Mouse (Mus musculus): ENCODE results near the gene Elmod3. TPM values are rescaled to one million over a fixed set of nuclear protein-coding genes. Genes with fewer than 3 reads are reported as not detected.

Gene Elmod3
- polyA plus RNA-seq (2014; fragmentation: Illumina TruSeq; extraction: RNeasy Lipid Tissue Mini Kit (QIAGEN cat#74804); ENCODE audit: low read depth, low replicate concordance), result 8.0 TPM

GRCm38 (mm10) chr6:72597956-72598753 lies at the start of gene Elmod3, which contains the start of gene Retsat:
Gene Elmod3 (minus strand): TSS chr6:72598413.
Gene Retsat (plus strand): TSS chr6:72598475.

GRCm38 (mm10) chr6:72616643-72617288 lies 18.6 kb upstream of the Elmod3 start, which contains the start of gene Tgoln1:
Gene Tgoln1 (minus strand): TSS chr6:72617000.

GRCm38 (mm10) chr6:72544283-72544987 lies 53.8 kb downstream of the Elmod3 start, which contains the start of gene Capg:
Gene Capg (plus strand): TSS chr6:72544391.

GRCm38 (mm10) chr6:72521607-72522006 lies 76.6 kb downstream of the Elmod3 start, which contains the start of gene Sh2d6:
Gene Sh2d6 (minus strand): TSS chr6:72521707.

Other genes with a start within 250 kb of the Elmod3 start
- gene Tmem150a, start 243.0 kb downstream of the Elmod3 start, polyA plus RNA-seq (2014; fragmentation: Illumina TruSeq; extraction: RNeasy Lipid Tissue Mini Kit (QIAGEN cat#74804); ENCODE audit: low read depth, low replicate concordance), result not detected
- 125 TPM for gene Rnf181, start 231.5 kb downstream of the Elmod3 start, polyA plus RNA-seq (2014; fragmentation: Illumina TruSeq; extraction: RNeasy Lipid Tissue Mini Kit (QIAGEN cat#74804); ENCODE audit: low read depth, low replicate concordance)
- gene Vamp5, start 217.9 kb downstream of the Elmod3 start, polyA plus RNA-seq (2014; fragmentation: Illumina TruSeq; extraction: RNeasy Lipid Tissue Mini Kit (QIAGEN cat#74804); ENCODE audit: low read depth, low replicate concordance), result 0.16 TPM
- gene Vamp8, start 207.7 kb downstream of the Elmod3 start, polyA plus RNA-seq (2014; fragmentation: Illumina TruSeq; extraction: RNeasy Lipid Tissue Mini Kit (QIAGEN cat#74804); ENCODE audit: low read depth, low replicate concordance), result 88.6 TPM
- gene Ggcx, start 184.1 kb downstream of the Elmod3 start, polyA plus RNA-seq (2014; fragmentation: Illumina TruSeq; extraction: RNeasy Lipid Tissue Mini Kit (QIAGEN cat#74804); ENCODE audit: low read depth, low replicate concordance), result 25.0 TPM
- gene Mat2a, start 158.9 kb downstream of the Elmod3 start, polyA plus RNA-seq (2014; fragmentation: Illumina TruSeq; extraction: RNeasy Lipid Tissue Mini Kit (QIAGEN cat#74804); ENCODE audit: low read depth, low replicate concordance), result 872 TPM
- 0.69 TPM for gene Sh2d6, start 76.7 kb downstream of the Elmod3 start, polyA plus RNA-seq (2014; fragmentation: Illumina TruSeq; extraction: RNeasy Lipid Tissue Mini Kit (QIAGEN cat#74804); ENCODE audit: low read depth, low replicate concordance)
- 1.5 TPM for gene Capg, start 54.0 kb downstream of the Elmod3 start, polyA plus RNA-seq (2014; fragmentation: Illumina TruSeq; extraction: RNeasy Lipid Tissue Mini Kit (QIAGEN cat#74804); ENCODE audit: low read depth, low replicate concordance)
- gene Retsat, start 62 bp upstream of the Elmod3 start, polyA plus RNA-seq (2014; fragmentation: Illumina TruSeq; extraction: RNeasy Lipid Tissue Mini Kit (QIAGEN cat#74804); ENCODE audit: low read depth, low replicate concordance), result 12.1 TPM
- gene Tgoln1, start 18.6 kb upstream of the Elmod3 start, polyA plus RNA-seq (2014; fragmentation: Illumina TruSeq; extraction: RNeasy Lipid Tissue Mini Kit (QIAGEN cat#74804); ENCODE audit: low read depth, low replicate concordance), result 1,442 TPM
- gene Tcf7l1, start 190.8 kb upstream of the Elmod3 start, polyA plus RNA-seq (2014; fragmentation: Illumina TruSeq; extraction: RNeasy Lipid Tissue Mini Kit (QIAGEN cat#74804); ENCODE audit: low read depth, low replicate concordance), result 13.7 TPM

All from sigmoid colon, adult 10 weeks (tissue).